In genomic region chrX:42502291-42503043, GRCm38 (mm10) we compare ENCODE assay signal across 25 mouse cellular contexts. TPM values are rescaled to one million over a fixed set of nuclear protein-coding genes. Genes with fewer than 3 reads are reported as not detected.
DNase-seq lines count a peak whose midpoint lies in the region; ATAC-seq lines count a peak whose summit lies in the region.
"Had no signal": no experiment of that assay in that cellular context is flagged by ENCODE, and none has a peak within 500 bp of the region (broad histone marks: within the 10 kb centered on the region; RNA-seq: fewer than 3 reads in every experiment).

TSS of gene Sh2d1a (plus strand) at chrX:42502453.

- intact Hi-C loops in gastrocnemius, postnatal 36 days (cut with DNase I) = no loop called here
- intact Hi-C loops in heart, postnatal 25 days (cut with DNase I) = no loop called here

- ATAC-seq in monocyte, adult 5-6 weeks (replicated peaks; ENCODE audit: insufficient number of reproducible peaks, low FRiP score, low TSS enrichment, poor library complexity, severe bottlenecking) = no peak
- ATAC-seq: forebrain, embryonic 16.5 days; hindbrain, postnatal 0 days had no signal

- DNase-seq in CD4-positive, CD25-positive, alpha-beta regulatory T cell, adult 2 months (ENCODE audit: low read depth, low spot score) = peak; percentile 70
- DNase-seq in CD8-positive naive resting alpha-beta T cell, adult 2 months (ENCODE audit: low read depth in 2 of 2, low spot score in 2 of 2) = peak; percentile 19 to 43
- peak; percentile 76 for DNase-seq in thymus, postnatal 0 days (ENCODE audit: low spot score)
- DNase-seq in neural tube, embryonic 10.5 days (ENCODE audit: extremely low spot score, low spot score) = no peak
- DNase-seq in layer of hippocampus, postnatal 14 days (ENCODE audit: low spot score in 2 of 2) = no peak
- DNase-seq in gastrocnemius, postnatal 36 days = no peak
- no peak for DNase-seq in heart, postnatal 25 days (ENCODE audit: low spot score)
- DNase-seq: cerebellum, adult 9-10 months; heart, postnatal 4 days; kidney, adult 18-20 months; kidney, postnatal 10 days; left cerebral cortex, postnatal 4 days; lung, adult 18-20 months had no signal

RNA-seq across cellular contexts. Expression of gene Sh2d1a, which starts in this region (rescaled TPM):
- 17.0 to 76.0 TPM (median 21.6 TPM) in 3 replicates for total RNA-seq in monocyte, adult 5-6 weeks (2017)
- polyA plus RNA-seq in thymus, postnatal 0 days (2015; fragmentation: Nextera tagmentation; extraction: Ambion mirVana) = 401 and 414 TPM in 2 replicates
- under 1 TPM in 1 of 2 experiments, not detected in 1; 0.44 TPM for total RNA-seq in layer of hippocampus, postnatal 14 days (2021)
- total RNA-seq in gastrocnemius, postnatal 36 days (2021) = under 1 TPM in 1 of 2 experiments, not detected in 1; 0.87 TPM
- not detected for total RNA-seq in heart, postnatal 25 days (2021)
- total RNA-seq: adrenal gland, adult 18-20 months; CH12.LX; gastrocnemius, adult 18-20 months; layer of hippocampus, adult 2 months; left cerebral cortex, adult 2 months; left cerebral cortex, postnatal 4 days; MEL; midbrain, postnatal 0 days had no signal
- polyA plus RNA-seq: gonadal fat pad, adult 2 months; heart, embryonic 10.5 days had no signal

Comparison
In these comparisons a context has a peak if more than half of its experiments do, and no peak if none do; other contexts are left out.
1. DNase-seq: peak in CD4-positive, CD25-positive, alpha-beta regulatory T cell, adult 2 months (single experiment), CD8-positive naive resting alpha-beta T cell, adult 2 months (2 of 2) and thymus, postnatal 0 days (single experiment); none in neural tube, embryonic 10.5 days (single experiment), layer of hippocampus, postnatal 14 days (0 of 2), gastrocnemius, postnatal 36 days (0 of 2) and heart, postnatal 25 days (single experiment).